Mouse (Mus musculus): ENCODE measurements around the gene Gnl2.

- no peak for TF ChIP-seq POLR2A (IDR thresholded peaks at IDR 0.05; ENCODE audit: control insufficient read depth, extremely low read depth, insufficient read depth, low read length, poor library complexity)
- TF ChIP-seq CTCF (IDR thresholded peaks at IDR 0.05; ENCODE audit: borderline replicate concordance, control insufficient read depth, extremely low read depth, insufficient read depth, low read length, poor library complexity) = no peak
These were observed 45.7 kb upstream of the Gnl2 start for GRCm38 (mm10) chr4:124970677-124971076.
